Mouse (Mus musculus) embryonic fibroblast, embryonic 13.5 days (primary cell): ENCODE data around the gene Smpdl3b.

Experiments
- CTCF ChIP-seq: IDR thresholded peaks from 2 replicates; pipeline ENCODE4 v1.5.1; 2011; ENCODE audit warnings: mild to moderate bottlenecking, control low read depth, low read length, moderate library complexity, borderline replicate concordance; ENCODE audit not compliant: insufficient read depth
- POLR2A ChIP-seq: IDR thresholded peaks from 2 replicates; pipeline ENCODE4 v1.6.1; 2011; ENCODE audit warnings: low read depth, mild to moderate bottlenecking, control low read depth, low read length, moderate library complexity

DNA sequence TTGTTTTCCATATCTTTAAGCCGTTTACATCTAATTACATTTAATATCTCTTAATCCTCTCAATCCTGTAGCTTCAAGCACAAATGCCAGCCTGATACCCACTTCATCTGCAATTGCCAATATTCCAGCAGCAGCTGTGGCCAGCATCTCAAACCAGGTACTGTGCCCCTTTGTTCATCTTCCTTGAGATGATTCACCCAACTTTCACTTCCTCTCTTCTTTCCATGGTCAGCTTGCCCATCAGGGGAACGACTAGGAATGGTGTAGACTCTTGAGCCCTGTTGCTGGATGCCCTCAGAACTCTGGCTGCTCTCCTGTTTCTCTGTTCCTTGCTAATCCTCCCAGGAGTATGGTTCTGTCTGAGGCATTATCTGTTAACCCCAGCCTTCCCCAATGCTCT is 67.4 kb downstream of the Smpdl3b start:
- no peak for TF ChIP-seq CTCF
- no peak for TF ChIP-seq POLR2A
